Mouse (Mus musculus): Measurements from ENCODE around the gene Gm17334. TPM values are rescaled to one million over a fixed set of nuclear protein-coding genes. Genes with fewer than 3 reads are reported as not detected.

Gm17334 gene
- polyA plus RNA-seq, 1 experiment from 2014 or later, result 0.68 TPM

DNA sequence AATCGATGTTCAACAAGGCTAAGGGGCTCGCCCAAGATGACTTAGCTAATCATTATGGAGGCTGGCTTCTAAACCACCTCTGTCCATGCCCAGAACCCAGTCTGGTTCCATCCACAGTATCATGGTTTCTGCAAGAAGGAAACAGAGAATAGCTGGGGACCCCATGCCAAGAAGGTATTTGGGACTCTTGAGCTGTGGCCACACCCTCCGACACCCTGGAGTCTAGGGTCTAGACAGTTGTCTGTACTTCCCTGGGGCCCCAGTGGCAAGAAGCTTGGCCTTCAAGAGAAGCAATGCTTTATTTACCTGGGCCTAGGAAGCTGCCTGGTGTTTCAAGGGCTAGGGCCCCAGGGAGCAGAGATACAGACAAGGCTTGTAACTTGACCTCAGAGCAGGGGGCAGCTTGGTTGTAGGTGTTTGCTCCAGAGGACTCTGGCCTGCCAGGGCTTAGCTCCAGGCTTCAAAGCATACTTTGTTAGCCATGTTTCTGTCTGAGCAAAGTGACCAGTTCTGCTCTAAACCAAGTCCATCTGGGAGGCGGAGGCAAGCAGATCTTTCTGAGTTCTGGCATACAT, 8.3 kb upstream of the Gm17334 start:
- Histone ChIP-seq H3K27me3 (replicated peaks; ENCODE audit: control insufficient read depth, insufficient read depth, low read length) (no peaks in the 10 kb centered on the region), H3K9me3 (ENCODE audit: control insufficient read depth, low read length) (no peaks in the 10 kb centered on the region), H3K36me3 (ENCODE audit: control insufficient read depth, insufficient read depth, low read length) (peaks cover 23% of the 10 kb centered on the region), H3K9ac (ENCODE audit: low read length) (no peak overlapping the region), H3K4me3 (ENCODE audit: low read depth, low read length) (no peak overlapping the region), H3K4me2 (ENCODE audit: low read length) (no peak overlapping the region), H3K4me1 (replicated peaks; ENCODE audit: control insufficient read depth, insufficient read depth, low read length) (no peaks in the 10 kb centered on the region), H3K27ac (ENCODE audit: low read depth) (no peak overlapping the region)
- 84% methylated on average over 4 of the region's 4 CpGs for WGBS
- DNase-seq (ENCODE audit: low spot score) (no peak), ATAC-seq (replicated peaks; ENCODE audit: low FRiP score, low TSS enrichment, low read depth) (no peak)

DNA sequence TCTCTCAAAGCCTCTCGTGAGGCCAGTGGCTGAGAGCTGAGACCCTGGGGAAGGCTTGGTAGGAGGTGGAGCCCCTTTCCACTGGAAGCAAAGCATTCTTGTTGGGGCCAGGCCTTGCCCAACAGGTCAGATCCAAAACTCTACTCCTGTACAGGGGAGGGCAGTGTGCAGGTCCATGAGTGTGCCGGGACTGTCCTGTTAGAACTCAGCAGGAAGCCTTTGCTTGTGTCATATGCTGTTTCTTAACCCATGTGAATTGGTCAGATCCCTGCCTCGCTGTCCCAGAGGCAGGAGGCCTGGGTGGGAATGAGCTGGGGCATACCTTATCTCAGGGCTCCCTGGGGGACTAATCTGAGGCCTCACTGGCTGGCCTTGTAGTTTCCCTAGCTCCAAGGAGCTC, 7.3 kb upstream of the Gm17334 start:
- H3K27ac ChIP-seq (ENCODE audit: low read depth), result no peak overlapping the region
- H3K4me1 ChIP-seq (replicated peaks; ENCODE audit: control insufficient read depth, insufficient read depth, low read length), result no peaks in the 10 kb centered on the region
- H3K9me3 ChIP-seq (ENCODE audit: control insufficient read depth, low read length), result no peaks in the 10 kb centered on the region
- DNase-seq (ENCODE audit: low spot score), result no peak
- H3K36me3 ChIP-seq (ENCODE audit: control insufficient read depth, insufficient read depth, low read length), result peaks cover 33% of the 10 kb centered on the region
- H3K9ac ChIP-seq (ENCODE audit: low read length), result no peak overlapping the region
- no peak for ATAC-seq (replicated peaks; ENCODE audit: low FRiP score, low TSS enrichment, low read depth)
- H3K27me3 ChIP-seq (replicated peaks; ENCODE audit: control insufficient read depth, insufficient read depth, low read length), result no peaks in the 10 kb centered on the region
- WGBS, result 78% methylated on average over 3 of the region's 3 CpGs
- no peak overlapping the region for H3K4me2 ChIP-seq (ENCODE audit: low read length)
- no peak overlapping the region for H3K4me3 ChIP-seq (ENCODE audit: low read depth, low read length)

DNA sequence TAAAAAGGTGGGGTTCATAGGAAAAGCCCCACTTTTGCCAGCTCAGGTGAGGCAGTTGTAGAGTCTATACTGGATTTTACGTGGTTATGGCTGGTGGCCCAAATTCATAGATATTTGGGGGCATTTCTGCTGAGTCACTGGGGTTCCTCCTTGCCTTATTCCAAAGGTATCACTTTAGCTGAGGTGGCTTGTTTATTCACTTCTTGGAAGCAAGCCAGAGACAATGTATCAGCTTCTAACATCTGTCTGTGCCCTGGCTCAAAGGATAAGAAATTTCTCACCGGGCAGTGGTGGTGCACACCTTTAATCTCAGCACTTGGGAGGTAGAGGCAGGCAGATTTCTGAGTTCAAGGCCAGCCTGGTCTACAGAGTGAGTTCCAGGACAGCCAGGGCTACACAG, 6.8 kb upstream of the Gm17334 start:
- no peak for DNase-seq (ENCODE audit: low spot score)
- H3K4me2 ChIP-seq (ENCODE audit: low read length), result no peak overlapping the region
- no peaks in the 10 kb centered on the region for H3K4me1 ChIP-seq (replicated peaks; ENCODE audit: control insufficient read depth, insufficient read depth, low read length)
- WGBS, result 71% methylated on average over 2 of the region's 2 CpGs
- no peaks in the 10 kb centered on the region for H3K27me3 ChIP-seq (replicated peaks; ENCODE audit: control insufficient read depth, insufficient read depth, low read length)
- no peak overlapping the region for H3K9ac ChIP-seq (ENCODE audit: low read length)
- no peak overlapping the region for H3K27ac ChIP-seq (ENCODE audit: low read depth)
- ATAC-seq (replicated peaks; ENCODE audit: low FRiP score, low TSS enrichment, low read depth), result no peak
- H3K9me3 ChIP-seq (ENCODE audit: control insufficient read depth, low read length), result no peaks in the 10 kb centered on the region
- peaks cover 38% of the 10 kb centered on the region for H3K36me3 ChIP-seq (ENCODE audit: control insufficient read depth, insufficient read depth, low read length)
- H3K4me3 ChIP-seq (ENCODE audit: low read depth, low read length), result no peak overlapping the region

DNA sequence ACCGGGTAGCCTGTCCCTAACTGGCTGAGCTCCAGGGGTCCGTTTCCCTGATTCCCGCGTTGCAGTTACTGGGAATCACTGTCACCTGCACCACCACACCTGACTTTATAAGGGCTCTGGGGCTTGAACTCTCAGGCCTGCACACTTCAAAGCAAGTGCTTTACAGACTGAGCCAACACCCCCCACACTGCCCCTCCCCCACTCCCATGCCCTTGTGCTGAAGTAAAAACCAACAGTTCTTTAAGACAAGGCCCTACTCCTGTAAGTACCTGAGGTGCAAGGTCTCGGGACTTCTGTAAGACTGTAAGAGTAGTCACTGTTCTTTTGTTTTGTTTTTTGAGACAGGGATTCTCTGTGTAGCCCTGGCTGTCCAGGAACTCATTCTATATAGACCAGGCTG, 5.5 kb upstream of the Gm17334 start:
- no peak overlapping the region for H3K4me3 ChIP-seq (ENCODE audit: low read depth, low read length)
- no peaks in the 10 kb centered on the region for H3K4me1 ChIP-seq (replicated peaks; ENCODE audit: control insufficient read depth, insufficient read depth, low read length)
- peaks cover 51% of the 10 kb centered on the region for H3K36me3 ChIP-seq (ENCODE audit: control insufficient read depth, insufficient read depth, low read length)
- H3K27me3 ChIP-seq (replicated peaks; ENCODE audit: control insufficient read depth, insufficient read depth, low read length), result no peaks in the 10 kb centered on the region
- DNase-seq (ENCODE audit: low spot score) (no peak), ATAC-seq (replicated peaks; ENCODE audit: low FRiP score, low TSS enrichment, low read depth) (no peak)
- no peak overlapping the region for H3K4me2 ChIP-seq (ENCODE audit: low read length)
- no peak overlapping the region for H3K27ac ChIP-seq (ENCODE audit: low read depth)
- WGBS, result 78% methylated on average over 5 of the region's 5 CpGs
- no peak overlapping the region for H3K9ac ChIP-seq (ENCODE audit: low read length)
- no peaks in the 10 kb centered on the region for H3K9me3 ChIP-seq (ENCODE audit: control insufficient read depth, low read length)

DNA sequence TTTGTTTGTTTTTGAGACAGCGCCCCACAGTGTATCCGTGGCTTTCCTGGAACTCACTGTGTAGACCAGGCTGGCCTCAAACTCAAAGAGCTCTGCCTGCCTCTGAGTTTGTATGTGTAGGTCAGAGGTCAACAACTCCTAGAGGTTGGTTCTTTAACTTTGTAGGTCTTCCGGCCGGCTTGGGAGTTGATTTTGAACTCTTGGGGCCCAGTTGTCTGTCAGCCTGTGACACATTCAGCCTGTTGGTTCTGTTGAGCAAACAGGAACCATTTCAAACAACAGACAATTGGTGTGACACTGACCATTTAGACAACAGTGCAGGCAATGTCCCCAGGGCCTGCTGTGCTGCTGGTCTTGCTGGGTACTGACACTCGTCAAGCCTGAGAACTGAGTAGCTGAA, 4.7 kb upstream of the Gm17334 start:
- DNase-seq (ENCODE audit: low spot score) (no peak), ATAC-seq (replicated peaks; ENCODE audit: low FRiP score, low TSS enrichment, low read depth) (no peak)
- H3K9me3 ChIP-seq (ENCODE audit: control insufficient read depth, low read length), result no peaks in the 10 kb centered on the region
- H3K27me3 ChIP-seq (replicated peaks; ENCODE audit: control insufficient read depth, insufficient read depth, low read length), result no peaks in the 10 kb centered on the region
- H3K4me3 ChIP-seq (ENCODE audit: low read depth, low read length), result no peak overlapping the region
- WGBS, result 59% methylated on average over 5 of the region's 5 CpGs
- no peak overlapping the region for H3K4me2 ChIP-seq (ENCODE audit: low read length)
- no peaks in the 10 kb centered on the region for H3K4me1 ChIP-seq (replicated peaks; ENCODE audit: control insufficient read depth, insufficient read depth, low read length)
- no peak overlapping the region for H3K9ac ChIP-seq (ENCODE audit: low read length)
- peaks cover 57% of the 10 kb centered on the region for H3K36me3 ChIP-seq (ENCODE audit: control insufficient read depth, insufficient read depth, low read length)
- no peak overlapping the region for H3K27ac ChIP-seq (ENCODE audit: low read depth)

GRCm38 (mm10) chr11:53774659-53775255, 1.8 kb upstream of the Gm17334 start:
- WGBS, result 85% methylated on average over 13 of the region's 13 CpGs
- Histone ChIP-seq H3K36me3 (ENCODE audit: control insufficient read depth, insufficient read depth, low read length) (peaks cover 61% of the 10 kb centered on the region), H3K4me3 (ENCODE audit: low read depth, low read length) (no peak overlapping the region), H3K27ac (ENCODE audit: low read depth) (no peak overlapping the region), H3K27me3 (replicated peaks; ENCODE audit: control insufficient read depth, insufficient read depth, low read length) (no peaks in the 10 kb centered on the region), H3K4me2 (ENCODE audit: low read length) (no peak overlapping the region), H3K9me3 (ENCODE audit: control insufficient read depth, low read length) (no peaks in the 10 kb centered on the region), H3K4me1 (replicated peaks; ENCODE audit: control insufficient read depth, insufficient read depth, low read length) (0 out of 2 replicates have a peak, but pooled peaks cover 7% of the 10 kb centered on the region), H3K9ac (ENCODE audit: low read length) (no peak overlapping the region)
- ATAC-seq (replicated peaks; ENCODE audit: low FRiP score, low TSS enrichment, low read depth) (no peak), DNase-seq (ENCODE audit: low spot score) (no peak)

DNA sequence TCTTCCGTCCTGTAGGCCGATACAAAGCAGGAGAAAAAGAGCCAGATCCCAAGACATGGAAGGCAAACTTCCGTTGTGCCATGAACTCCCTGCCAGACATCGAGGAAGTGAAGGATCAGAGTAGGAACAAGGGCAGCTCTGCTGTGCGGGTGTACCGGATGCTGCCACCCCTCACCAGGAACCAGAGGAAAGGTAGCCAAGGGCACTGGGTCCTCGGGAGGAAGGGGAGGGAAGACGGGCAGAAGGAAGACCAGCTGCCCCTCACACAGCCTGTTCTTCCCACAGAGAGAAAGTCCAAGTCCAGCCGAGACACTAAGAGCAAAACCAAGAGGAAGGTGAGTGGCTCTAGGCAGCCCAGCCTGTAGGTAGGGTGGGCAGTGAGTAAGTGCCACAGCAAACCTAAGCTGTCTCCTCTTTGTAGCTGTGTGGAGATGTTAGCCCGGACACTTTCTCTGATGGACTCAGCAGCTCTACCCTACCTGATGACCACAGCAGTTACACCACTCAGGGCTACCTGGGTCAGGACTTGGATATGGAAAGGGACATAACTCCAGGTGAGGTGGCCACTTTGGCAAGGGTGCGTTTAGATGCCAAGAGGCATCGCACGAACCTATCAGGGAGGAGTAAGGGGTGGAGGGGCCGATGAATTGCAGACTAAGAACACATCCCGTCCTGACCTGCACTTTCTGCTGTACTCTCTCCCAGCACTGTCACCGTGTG, 814 bp upstream of the Gm17334 start:
- Histone ChIP-seq H3K4me1 (replicated peaks; ENCODE audit: control insufficient read depth, insufficient read depth, low read length) (peaks cover 16% of the 10 kb centered on the region; the same call in 1 of the 2 replicates), H3K4me2 (ENCODE audit: low read length) (no peak overlapping the region), H3K27me3 (replicated peaks; ENCODE audit: control insufficient read depth, insufficient read depth, low read length) (no peaks in the 10 kb centered on the region), H3K4me3 (ENCODE audit: low read depth, low read length) (no peak overlapping the region), H3K27ac (ENCODE audit: low read depth) (no peak overlapping the region), H3K9ac (ENCODE audit: low read length) (no peak overlapping the region), H3K9me3 (ENCODE audit: control insufficient read depth, low read length) (no peaks in the 10 kb centered on the region), H3K36me3 (ENCODE audit: control insufficient read depth, insufficient read depth, low read length) (peaks cover 61% of the 10 kb centered on the region)
- DNase-seq (ENCODE audit: low spot score), result no peak
- ATAC-seq (replicated peaks; ENCODE audit: low FRiP score, low TSS enrichment, low read depth), result no peak
- WGBS, result 90% methylated on average over 16 of the region's 16 CpGs

GRCm38 (mm10) chr11:53772536-53772935, 451 bp downstream of the Gm17334 start:
- H3K4me2 ChIP-seq (ENCODE audit: low read length), result no peak overlapping the region
- WGBS, result 83% methylated on average over 9 of the region's 9 CpGs

More at GRCm38 (mm10) chr11:53772536-53772935, 451 bp downstream of the Gm17334 start:
- no peak for ATAC-seq (replicated peaks; ENCODE audit: low FRiP score, low TSS enrichment, low read depth)
- Histone ChIP-seq H3K36me3 (ENCODE audit: control insufficient read depth, insufficient read depth, low read length) (peaks cover 51% of the 10 kb centered on the region), H3K4me1 (replicated peaks; ENCODE audit: control insufficient read depth, insufficient read depth, low read length) (peaks cover 16% of the 10 kb centered on the region; the same call in 1 of the 2 replicates), H3K27ac (ENCODE audit: low read depth) (no peak overlapping the region), H3K4me3 (ENCODE audit: low read depth, low read length) (no peak overlapping the region), H3K9ac (ENCODE audit: low read length) (no peak overlapping the region), H3K9me3 (ENCODE audit: control insufficient read depth, low read length) (no peaks in the 10 kb centered on the region), H3K27me3 (replicated peaks; ENCODE audit: control insufficient read depth, insufficient read depth, low read length) (no peaks in the 10 kb centered on the region)
- DNase-seq (ENCODE audit: low spot score), result no peak
